Mouse (Mus musculus) kidney, postnatal 4 days (tissue): Measurements from ENCODE around the gene Cops7b.
"Not testable (repeated sequence)": the region's sequence is repeated elsewhere in the genome, so short reads cannot be mapped to it uniquely, and the experiment has no call there.

Experiments
- DNase-seq, 2 experiments: peaks; one replicate each; pipeline ENCODE4 v3.0.0; 2021; ENCODE audit warnings: mixed read lengths in 2 of 2

Gene Cops7b

GRCm38 (mm10) chr1:86582451-86583096 is at the start of gene Cops7b, which contains the start of gene Pde6d:
Gene Cops7b, plus strand, starts transcription at chr1:86582904.
Gene Pde6d, minus strand, starts transcription at chr1:86582629.
- DNase-seq: peak; percentile 96 to 98

GRCm38 (mm10) chr1:86533411-86534130 is 49.1 kb upstream of the Cops7b start:
- DNase-seq: peak in 1 of 2 experiments; percentile 34

GRCm38 (mm10) chr1:86538383-86538782 is 44.3 kb upstream of the Cops7b start:
- peak; percentile 62 for DNase-seq

GRCm38 (mm10) chr1:86539583-86539982 is 43.1 kb upstream of the Cops7b start:
- DNase-seq: not testable (repeated sequence)

- DNase-seq: no peak
Observed at GRCm38 (mm10) chr1:86542584-86542983, 40.1 kb upstream of the Cops7b start.

GRCm38 (mm10) chr1:86546797-86547196 is 35.9 kb upstream of the Cops7b start:
- no peak for DNase-seq

GRCm38 (mm10) chr1:86551299-86551698 is 31.4 kb upstream of the Cops7b start:
- no peak for DNase-seq

GRCm38 (mm10) chr1:86551877-86552276 is 30.8 kb upstream of the Cops7b start:
- no peak for DNase-seq

GRCm38 (mm10) chr1:86555665-86556064 is 27.0 kb upstream of the Cops7b start:
- DNase-seq: no peak

GRCm38 (mm10) chr1:86557872-86558271 is 24.8 kb upstream of the Cops7b start:
- DNase-seq: no peak

- no peak for DNase-seq
Observed at GRCm38 (mm10) chr1:86559232-86559631, 23.5 kb upstream of the Cops7b start.

- no peak for DNase-seq
Observed at GRCm38 (mm10) chr1:86562663-86563062, 20.0 kb upstream of the Cops7b start.

- DNase-seq: no peak
Observed at GRCm38 (mm10) chr1:86568409-86568808, 14.3 kb upstream of the Cops7b start.

- no peak for DNase-seq
Observed at GRCm38 (mm10) chr1:86569292-86569860, 13.3 kb upstream of the Cops7b start.

- DNase-seq: no peak
Observed at GRCm38 (mm10) chr1:86571381-86571780, 11.3 kb upstream of the Cops7b start.

GRCm38 (mm10) chr1:86571941-86572340 is 10.8 kb upstream of the Cops7b start:
- no peak for DNase-seq

GRCm38 (mm10) chr1:86580426-86580825 is 2.3 kb upstream of the Cops7b start:
- no peak for DNase-seq

- peak; percentile 54 to 61 for DNase-seq
Observed at GRCm38 (mm10) chr1:86581692-86582450, 833 bp upstream of the Cops7b start.

GRCm38 (mm10) chr1:86583709-86584108 is 1.0 kb downstream of the Cops7b start:
- no peak for DNase-seq

GRCm38 (mm10) chr1:86586992-86587391 is 4.3 kb downstream of the Cops7b start:
- peak; percentile 89 to 91 for DNase-seq

GRCm38 (mm10) chr1:86594539-86594938 is 11.8 kb downstream of the Cops7b start:
- no peak for DNase-seq

GRCm38 (mm10) chr1:86595315-86595714 is 12.6 kb downstream of the Cops7b start:
- no peak for DNase-seq

GRCm38 (mm10) chr1:86596512-86596911 is 13.8 kb downstream of the Cops7b start:
- no peak for DNase-seq
